Mouse (Mus musculus): Measurements from ENCODE around the gene Epha8.

DNA sequence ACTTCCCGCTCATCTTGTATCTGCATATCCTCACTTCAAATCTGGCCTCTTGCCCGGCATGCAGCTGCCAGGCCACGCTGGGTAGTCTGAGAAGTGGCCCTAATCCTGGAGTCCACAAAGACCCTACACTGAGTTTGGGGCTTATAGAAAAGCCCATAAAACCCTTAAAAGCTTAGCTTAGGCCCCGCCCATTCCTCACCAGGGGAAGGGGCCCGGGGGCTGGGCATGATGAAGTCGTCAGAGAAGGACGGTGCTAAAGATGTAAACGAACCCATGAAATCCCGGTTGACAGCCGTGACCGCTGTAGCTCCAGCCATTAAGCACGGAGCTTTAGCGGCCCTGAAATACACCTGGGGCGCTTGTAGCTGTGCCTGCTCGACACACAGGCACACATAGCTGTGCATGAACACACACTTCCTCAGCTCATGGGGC, 8.4 kb upstream of the Epha8 start:
- TF ChIP-seq POLR2A (IDR thresholded peaks at IDR 0.05; ENCODE audit: control insufficient read depth in 1 of 2, insufficient read depth in 1 of 2, low read depth in 1 of 2, low read length in 2 of 2, poor library complexity in 1 of 2) (no peak), TBP (IDR thresholded peaks at IDR 0.05; ENCODE audit: low read depth, low read length) (no peak), CTCF (IDR thresholded peaks at IDR 0.05 in 2 of 3, conservative IDR thresholded peaks at IDR 0.05 in 1 of 3; ENCODE audit: control insufficient read depth in 1 of 3, insufficient read depth in 1 of 3, low read depth in 2 of 3, low read length in 3 of 3, poor library complexity in 1 of 3, severe bottlenecking in 1 of 3) (no peak), BHLHE40 (IDR thresholded peaks at IDR 0.05; ENCODE audit: borderline replicate concordance, low read depth, low read length) (no peak), CHD1 (IDR thresholded peaks at IDR 0.05; ENCODE audit: low read depth, low read length) (no peak), NRF1 (IDR thresholded peaks at IDR 0.05; ENCODE audit: insufficient read depth, low read depth, low read length, poor library complexity, severe bottlenecking) (no peak), ZMIZ1 (IDR thresholded peaks at IDR 0.05; ENCODE audit: low read depth, low read length) (no peak), RAD21 (IDR thresholded peaks at IDR 0.05; ENCODE audit: low read depth, low read length) (no peak), SMC3 (IDR thresholded peaks at IDR 0.05; ENCODE audit: low read depth, low read length) (no peak), UBTF (IDR thresholded peaks at IDR 0.05; ENCODE audit: borderline replicate concordance, insufficient read depth, low read depth, low read length) (no peak), MAX (IDR thresholded peaks at IDR 0.05; ENCODE audit: low read length) (no peak), MEF2A (IDR thresholded peaks at IDR 0.05; ENCODE audit: extremely low read depth, insufficient replicate concordance, low read depth, low read length, poor library complexity, severe bottlenecking) (no peak)

All from MEL (cell line).